Mouse (Mus musculus) CD4-positive, CD25-positive, alpha-beta regulatory T cell, adult 4 months (primary cell): ENCODE measurements around the gene Tmem63a. TPM values are rescaled to one million over a fixed set of nuclear protein-coding genes. Genes with fewer than 3 reads are reported as not detected.
A peak's percentile ranks its signal among the peaks of the same experiment; 100 is the strongest.
"Not testable (repeated sequence)": the region's sequence is repeated elsewhere in the genome, so short reads cannot be mapped to it uniquely, and the experiment has no call there.

Experiments used
- ATAC-seq: one replicate; pipeline ENCODE4 v1.8.0; 2017
- polyA plus RNA-seq, 2 experiments: library from polyadenylated mRNA; unstranded; fragments of 100-300 nt; shearing (Covaris generic); gene quantifications; one replicate each; pipeline ENCODE4 v1.2.1; 2017

The Tmem63a gene
- 10 to 100 TPM; 17.2 to 34.7 TPM for polyA plus RNA-seq

- ATAC-seq, result peak; percentile 69
Observed at GRCm38 (mm10) chr1:180942166-180943031, at the start of gene Tmem63a. Tmem63a (plus strand) TSS chr1:180942344.

DNA sequence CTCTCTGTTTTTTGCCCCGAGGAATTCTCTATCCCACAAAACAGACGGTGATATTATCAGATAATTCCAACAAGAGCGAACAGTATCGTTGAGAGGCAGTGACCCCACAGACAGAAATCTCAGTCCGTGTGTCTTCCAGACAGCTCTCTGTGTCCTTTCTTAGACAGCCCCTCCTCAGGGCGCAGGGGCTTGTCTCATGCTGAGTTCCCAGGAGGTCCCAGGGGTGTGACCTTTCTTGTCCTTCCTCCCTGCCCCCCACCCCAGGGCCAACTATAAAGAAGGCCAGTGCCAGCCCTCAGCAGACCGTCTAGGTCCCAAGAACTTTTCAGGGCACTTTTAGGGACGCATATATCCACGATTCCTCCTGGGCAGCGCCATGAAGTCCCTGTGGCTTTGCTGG lies 49.3 kb upstream of the Tmem63a start, which contains the start of gene Lefty2:
Lefty2 (plus strand) TSS at position 301 of the 400 bp plus-strand sequence.
- no peak for ATAC-seq

DNA sequence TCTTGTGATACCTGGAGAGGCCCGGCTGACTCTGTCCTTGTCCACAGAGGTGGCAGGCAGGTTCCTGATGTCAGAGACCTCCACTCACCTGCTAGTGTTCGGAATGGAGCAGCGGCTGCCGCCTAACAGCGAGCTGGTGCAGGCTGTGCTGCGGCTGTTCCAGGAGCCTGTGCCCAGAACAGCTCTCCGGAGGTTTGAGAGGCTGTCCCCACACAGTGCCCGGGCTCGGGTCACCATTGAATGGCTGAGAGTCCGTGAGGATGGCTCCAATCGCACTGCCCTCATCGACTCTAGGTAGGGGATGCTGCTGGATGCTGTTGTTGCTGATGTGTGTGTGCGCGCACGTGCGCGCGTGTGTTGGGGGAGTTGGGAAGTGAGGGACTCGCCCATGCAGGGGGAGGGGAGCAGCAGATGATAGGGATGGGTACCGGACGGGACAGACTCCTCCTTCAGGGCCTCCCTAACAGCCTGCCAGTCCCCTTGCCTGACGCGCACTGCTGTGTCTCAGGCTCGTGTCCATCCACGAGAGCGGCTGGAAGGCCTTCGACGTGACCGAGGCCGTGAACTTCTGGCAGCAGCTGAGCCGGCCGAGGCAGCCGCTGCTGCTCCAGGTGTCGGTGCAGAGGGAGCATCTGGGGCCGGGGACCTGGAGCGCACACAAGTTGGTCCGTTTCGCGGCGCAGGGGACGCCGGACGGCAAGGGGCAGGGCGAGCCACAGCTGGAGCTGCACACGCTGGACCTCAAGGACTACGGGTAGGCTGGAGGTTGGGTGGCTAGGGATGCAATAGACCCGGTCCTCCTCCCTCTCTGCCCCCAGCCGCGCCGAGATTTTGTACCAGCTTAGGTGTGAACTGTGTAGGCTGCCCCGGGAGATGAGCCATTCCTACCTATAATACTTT lies 47.8 kb upstream of the Tmem63a start:
- ATAC-seq, result not testable (repeated sequence)

DNA sequence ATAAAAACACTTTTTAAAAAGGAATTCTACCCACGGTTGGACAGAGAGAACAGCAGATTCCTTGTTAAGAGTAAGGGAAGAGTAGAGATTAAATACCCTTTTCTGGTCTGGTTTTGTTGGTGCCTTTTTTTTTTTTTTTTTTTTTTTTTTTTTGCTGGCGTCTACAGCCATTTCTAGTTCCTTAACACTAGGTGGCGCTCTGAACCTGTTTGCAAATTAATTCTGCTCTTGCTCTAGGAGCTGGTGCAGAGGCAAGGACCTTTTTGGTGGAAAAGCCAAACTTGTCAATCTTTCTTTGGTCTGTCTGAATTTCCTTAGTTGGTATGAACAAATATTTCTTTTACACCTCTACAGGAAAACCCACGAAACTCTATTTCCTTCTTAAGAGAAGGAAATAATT lies 41.0 kb upstream of the Tmem63a start:
- no peak for ATAC-seq

GRCm38 (mm10) chr1:180902915-180903314 lies 39.2 kb upstream of the Tmem63a start:
- ATAC-seq, result no peak

DNA sequence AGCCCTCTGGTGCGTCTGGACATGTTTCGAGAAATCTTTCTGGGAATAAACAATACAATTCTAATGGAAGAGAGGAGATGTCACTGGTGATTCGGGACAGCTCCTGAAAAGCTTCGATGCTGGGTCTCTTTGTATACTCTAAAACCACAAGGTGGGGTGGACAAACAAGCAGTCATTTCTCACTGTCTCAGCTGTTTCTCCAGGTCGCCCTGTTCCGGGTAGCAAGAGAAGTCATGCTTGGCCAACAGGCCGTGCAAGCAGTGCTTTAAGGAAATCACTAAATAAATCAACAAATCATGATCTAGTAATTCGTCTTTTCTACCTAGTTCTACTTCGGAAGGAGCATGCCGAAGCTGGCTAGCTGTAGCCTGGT lies 38.5 kb upstream of the Tmem63a start:
- ATAC-seq, result peak; percentile 10

DNA sequence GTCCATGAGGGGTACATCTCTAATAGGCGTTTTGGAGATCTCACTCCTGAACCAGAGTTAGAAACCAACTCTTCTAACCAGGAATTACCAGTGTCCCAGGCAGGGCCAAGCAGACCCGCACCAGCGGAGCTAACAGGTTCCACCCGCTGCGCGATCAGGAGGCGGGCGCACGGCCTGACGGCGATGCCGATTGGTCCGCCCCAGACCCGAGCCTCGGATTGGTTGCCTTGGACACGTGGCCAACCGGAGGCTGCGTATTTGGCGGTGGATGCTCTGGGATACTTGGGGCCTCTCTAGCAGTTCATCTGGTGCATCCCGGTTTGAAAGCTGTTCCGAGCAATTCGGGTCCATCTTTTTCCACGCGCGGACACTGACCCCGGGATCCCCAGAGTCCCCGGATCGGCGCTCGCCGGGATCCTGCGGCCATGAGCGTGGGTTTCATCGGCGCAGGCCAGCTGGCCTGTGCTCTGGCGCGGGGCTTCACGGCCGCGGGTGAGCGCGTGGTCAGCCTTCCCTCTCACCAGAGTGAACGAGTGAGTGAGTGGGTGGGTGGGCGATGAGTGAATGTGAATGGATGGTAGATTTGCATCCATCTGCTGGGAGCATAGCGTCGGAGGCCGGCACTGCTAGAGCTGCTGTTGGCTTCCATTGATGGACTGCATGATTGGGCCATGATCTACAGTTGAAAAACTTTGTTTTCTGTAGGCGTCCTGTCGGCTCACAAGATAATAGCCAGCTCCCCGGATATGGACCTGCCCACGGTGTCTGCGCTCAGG lies 37.9 kb upstream of the Tmem63a start, which contains the start of gene Pycr2:
Pycr2 (plus strand) TSS at position 255 of the 776 bp plus-strand sequence.
- peak; percentile 96 for ATAC-seq

DNA sequence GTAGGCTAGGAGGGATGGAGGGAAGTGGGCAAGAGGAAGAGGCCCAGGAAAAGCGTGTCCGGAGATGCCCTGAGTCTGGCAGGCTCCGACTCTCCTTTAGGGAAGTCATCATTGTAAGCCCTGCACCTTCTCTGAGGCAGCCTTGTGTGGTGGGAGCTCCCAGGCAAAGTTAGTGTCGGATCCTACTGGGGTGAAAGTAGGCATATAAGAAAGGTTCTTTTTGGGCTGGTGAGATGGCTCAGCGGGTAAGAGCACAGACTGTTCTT lies 37.4 kb upstream of the Tmem63a start:
- ATAC-seq, result no peak

- ATAC-seq, result no peak
Observed at GRCm38 (mm10) chr1:180905307-180905706, 36.8 kb upstream of the Tmem63a start.

- no peak for ATAC-seq
Observed at GRCm38 (mm10) chr1:180905876-180906275, 36.3 kb upstream of the Tmem63a start.

GRCm38 (mm10) chr1:180906461-180907147 lies 35.5 kb upstream of the Tmem63a start:
- peak; percentile 15 for ATAC-seq

- ATAC-seq, result no peak
Observed at GRCm38 (mm10) chr1:180911138-180911537, 31.0 kb upstream of the Tmem63a start.

DNA sequence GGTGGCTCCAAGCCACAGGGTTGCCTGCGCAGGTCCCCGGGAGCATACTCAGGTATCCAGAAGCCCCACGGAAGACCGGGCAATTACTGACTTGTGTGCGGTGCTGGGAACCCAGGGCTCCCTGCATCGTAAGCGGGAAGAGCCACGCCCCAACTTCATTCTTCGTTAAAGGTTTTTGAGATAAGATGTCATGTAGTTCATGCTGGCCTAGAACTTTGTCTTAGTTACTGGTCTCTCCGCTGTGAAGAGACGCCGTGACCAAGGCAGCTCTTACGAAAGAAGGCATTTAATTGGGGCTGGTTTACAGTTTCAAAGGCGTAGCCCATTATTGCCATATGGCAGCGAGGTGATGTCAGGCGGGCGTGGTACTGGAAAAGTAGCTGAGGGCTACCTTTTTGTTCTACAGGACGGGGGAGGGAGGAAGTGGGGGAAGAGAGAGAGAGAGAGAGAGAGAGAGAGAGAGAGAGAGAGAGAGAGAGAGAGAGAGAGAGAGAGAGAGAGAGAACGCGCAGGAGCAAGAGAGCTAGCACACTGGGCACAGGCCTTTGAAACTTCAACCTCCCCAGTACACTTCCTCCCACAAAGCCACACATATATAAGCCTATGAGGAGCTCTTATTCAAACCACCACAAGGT lies 30.4 kb upstream of the Tmem63a start:
- ATAC-seq, result peak; percentile 69

- ATAC-seq, result peak; percentile 15
Observed at GRCm38 (mm10) chr1:180912792-180913191, 29.4 kb upstream of the Tmem63a start.

GRCm38 (mm10) chr1:180913797-180914196 lies 28.3 kb upstream of the Tmem63a start:
- no peak for ATAC-seq

DNA sequence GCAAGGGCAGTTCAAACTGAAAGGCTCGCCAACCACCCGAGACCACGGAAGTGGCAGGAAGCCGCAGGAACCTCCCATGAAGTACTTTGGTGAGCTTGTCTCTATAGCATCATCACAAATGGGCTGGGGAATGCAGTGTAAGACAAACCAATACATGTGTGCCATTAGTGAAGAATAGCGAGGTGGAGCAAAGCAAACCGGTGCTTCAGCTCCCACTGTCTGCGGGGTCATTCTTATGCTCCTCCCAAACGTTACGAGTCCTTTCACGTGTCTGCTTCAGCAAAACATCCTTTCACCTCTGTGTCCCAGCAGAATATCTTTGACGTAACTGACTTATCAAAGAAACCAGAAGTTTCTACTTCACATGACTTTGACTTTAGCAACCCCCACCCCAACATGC lies 25.7 kb upstream of the Tmem63a start:
- ATAC-seq, result peak; percentile 67

GRCm38 (mm10) chr1:180917053-180917452 lies 25.1 kb upstream of the Tmem63a start:
- ATAC-seq, result no peak

DNA sequence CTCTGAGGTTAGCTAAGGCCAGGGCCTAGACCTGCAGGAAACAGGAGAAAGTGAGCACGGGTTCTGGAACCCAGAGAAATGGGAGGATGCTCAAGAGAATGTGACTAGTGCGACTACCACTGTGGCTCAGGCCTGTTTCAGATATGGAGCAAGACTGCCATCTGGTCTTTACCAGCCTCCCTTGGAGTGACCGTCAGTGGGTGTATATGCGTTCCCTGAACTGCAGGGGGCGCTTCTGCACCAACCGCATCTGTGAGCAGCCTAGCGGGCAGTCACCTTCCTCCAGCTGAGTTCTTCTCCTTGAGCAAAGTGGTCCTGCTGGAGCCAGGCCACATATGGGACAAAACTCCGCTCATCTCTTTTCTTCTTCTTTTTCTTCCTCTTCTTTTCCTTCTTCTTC lies 22.5 kb upstream of the Tmem63a start:
- ATAC-seq, result no peak

- peak; percentile 56 for ATAC-seq
Observed at GRCm38 (mm10) chr1:180922273-180923048, 19.7 kb upstream of the Tmem63a start.

DNA sequence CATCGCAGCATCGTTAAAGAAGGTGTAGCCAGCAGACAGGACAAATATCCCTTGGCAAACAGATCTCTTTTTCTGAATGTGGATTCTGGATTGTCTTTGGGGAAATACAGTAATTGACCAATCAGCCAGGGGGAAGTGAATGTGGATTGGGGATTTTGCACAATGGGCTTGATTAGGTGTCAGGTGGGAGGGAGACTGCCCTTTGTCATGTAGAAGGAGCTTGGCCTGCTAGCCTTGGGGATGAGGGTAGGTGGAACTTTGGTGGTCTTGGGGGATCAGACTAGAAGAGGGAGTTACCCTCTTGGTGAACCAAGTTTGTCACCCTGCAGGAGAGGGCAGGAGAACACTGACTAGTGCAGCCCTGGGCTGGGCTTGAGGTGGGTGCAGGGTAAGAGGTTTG lies 17.4 kb upstream of the Tmem63a start:
- ATAC-seq, result no peak

GRCm38 (mm10) chr1:180926286-180926685 lies 15.9 kb upstream of the Tmem63a start:
- ATAC-seq, result peak; percentile 72
